Mouse (Mus musculus): ENCODE measurements at regions not wholly inside any gene's neighbourhood (a gene's known extent, or its start where the extent isn't known, plus 50 kb on each side); places are given as distances from the start of the nearest gene placed in this dataset.
A peak's percentile ranks its signal among the peaks of the same experiment; 100 is the strongest.

DNA sequence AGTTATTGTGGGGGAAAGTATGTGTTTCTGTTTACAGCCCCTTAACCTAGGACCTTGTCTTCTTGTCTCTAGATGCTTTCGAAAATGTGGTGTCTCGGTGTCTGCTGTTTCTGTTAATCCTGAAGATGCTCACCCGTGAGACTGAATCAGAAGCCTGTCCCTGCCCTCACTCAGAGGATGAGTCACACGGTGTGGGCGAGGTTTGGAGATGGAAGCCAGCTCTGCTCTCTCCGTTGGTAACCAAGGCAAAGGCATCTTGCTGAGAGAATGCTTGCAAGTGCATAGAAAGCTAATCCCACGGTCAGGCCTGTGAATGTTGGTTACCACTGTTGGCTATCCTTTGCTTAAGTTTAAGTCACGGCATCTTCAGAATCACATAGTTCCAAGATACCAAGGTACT is 72.9 kb upstream of the Scel start:
- Histone ChIP-seq H3K9ac (replicated peaks; ENCODE audit: low read depth) (no peak overlapping the region), H3K36me3 (ENCODE audit: insufficient read depth, low read length) (no peaks in the 10 kb centered on the region), H3K9me3 (ENCODE audit: low read length) (no peaks in the 10 kb centered on the region), H3K4me2 (replicated peaks; ENCODE audit: low read depth, low read length) (no peak overlapping the region), H3K4me3 (ENCODE audit: low read depth, low read length) (no peak overlapping the region), H3K27ac (ENCODE audit: low read length) (no peak overlapping the region), H3K4me1 (ENCODE audit: insufficient read depth, low read depth, low read length) (no peaks in the 10 kb centered on the region), H3K27me3 (replicated peaks; ENCODE audit: insufficient read depth, low read length) (no peaks in the 10 kb centered on the region)
- WGBS: 84% methylated on average over 8 of the region's 8 CpGs
- TF ChIP-seq EP300 (IDR thresholded peaks at IDR 0.05) (no peak), CTCF (IDR thresholded peaks at IDR 0.05) (no peak)
- ATAC-seq (no peak), DNase-seq (ENCODE audit: low spot score) (no peak)

DNA sequence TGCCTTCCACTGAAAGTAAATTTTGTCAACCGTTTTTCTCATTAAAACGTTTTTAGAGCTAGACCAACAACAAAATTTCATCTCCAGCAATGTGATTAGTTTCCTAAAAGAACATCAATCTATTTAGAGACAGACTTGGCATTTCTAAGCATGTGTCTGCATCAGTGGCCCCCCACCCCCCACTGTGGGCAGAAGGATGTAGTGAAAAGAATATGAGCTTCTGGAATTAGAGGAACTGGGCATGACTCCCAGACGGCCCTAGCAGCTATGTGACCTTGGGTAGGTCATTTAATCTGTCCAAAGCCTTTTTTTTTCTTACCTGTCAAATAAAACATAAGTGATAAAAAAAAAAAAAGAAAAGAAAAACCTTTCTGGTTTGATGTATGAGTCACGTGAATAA is 78.9 kb upstream of the Scel start:
- no peak overlapping the region for H3K27ac ChIP-seq (ENCODE audit: low read length)
- ATAC-seq (no peak), DNase-seq (ENCODE audit: low spot score) (no peak)
- no peaks in the 10 kb centered on the region for H3K4me1 ChIP-seq (ENCODE audit: insufficient read depth, low read depth, low read length)
- no peak overlapping the region for H3K4me2 ChIP-seq (replicated peaks; ENCODE audit: low read depth, low read length)
- H3K27me3 ChIP-seq (replicated peaks; ENCODE audit: insufficient read depth, low read length): no peaks in the 10 kb centered on the region
- TF ChIP-seq EP300 (IDR thresholded peaks at IDR 0.05): no peak
- no peak for TF ChIP-seq CTCF (IDR thresholded peaks at IDR 0.05)
- no peak overlapping the region for H3K4me3 ChIP-seq (ENCODE audit: low read depth, low read length)
- H3K9ac ChIP-seq (replicated peaks; ENCODE audit: low read depth): no peak overlapping the region
- H3K36me3 ChIP-seq (ENCODE audit: insufficient read depth, low read length): no peaks in the 10 kb centered on the region
- no peaks in the 10 kb centered on the region for H3K9me3 ChIP-seq (ENCODE audit: low read length)
- 59% methylated on average over 4 of the region's 4 CpGs for WGBS

DNA sequence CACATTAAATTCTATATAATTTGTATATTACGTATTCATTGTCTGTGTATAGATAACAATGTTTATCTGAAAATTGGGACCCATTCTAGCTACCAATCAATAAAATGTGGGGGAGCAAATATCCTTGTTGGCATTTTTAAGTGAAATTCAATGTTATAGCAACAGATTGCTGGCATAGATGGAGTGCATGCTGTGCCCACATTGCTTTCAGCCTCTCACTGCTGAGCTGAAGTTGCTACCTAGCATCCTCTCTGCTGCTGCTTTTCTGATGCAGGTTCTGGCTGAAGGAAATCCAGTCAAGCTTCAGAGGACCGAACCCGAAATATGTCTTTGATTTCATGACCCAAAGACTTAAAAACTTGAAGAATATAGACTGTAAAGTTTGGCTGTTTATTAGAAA is 80.0 kb upstream of the Scel start:
- no peak overlapping the region for H3K9ac ChIP-seq (replicated peaks; ENCODE audit: low read depth)
- H3K27me3 ChIP-seq (replicated peaks; ENCODE audit: insufficient read depth, low read length): no peaks in the 10 kb centered on the region
- TF ChIP-seq CTCF (IDR thresholded peaks at IDR 0.05): no peak
- no peak for TF ChIP-seq EP300 (IDR thresholded peaks at IDR 0.05)
- H3K4me3 ChIP-seq (ENCODE audit: low read depth, low read length): no peak overlapping the region
- no peaks in the 10 kb centered on the region for H3K9me3 ChIP-seq (ENCODE audit: low read length)
- H3K4me2 ChIP-seq (replicated peaks; ENCODE audit: low read depth, low read length): no peak overlapping the region
- no peak for DNase-seq (ENCODE audit: low spot score)
- 77% methylated on average over 3 of the region's 3 CpGs for WGBS
- no peak for ATAC-seq
- no peak overlapping the region for H3K27ac ChIP-seq (ENCODE audit: low read length)
- no peaks in the 10 kb centered on the region for H3K4me1 ChIP-seq (ENCODE audit: insufficient read depth, low read depth, low read length)
- no peaks in the 10 kb centered on the region for H3K36me3 ChIP-seq (ENCODE audit: insufficient read depth, low read length)

DNA sequence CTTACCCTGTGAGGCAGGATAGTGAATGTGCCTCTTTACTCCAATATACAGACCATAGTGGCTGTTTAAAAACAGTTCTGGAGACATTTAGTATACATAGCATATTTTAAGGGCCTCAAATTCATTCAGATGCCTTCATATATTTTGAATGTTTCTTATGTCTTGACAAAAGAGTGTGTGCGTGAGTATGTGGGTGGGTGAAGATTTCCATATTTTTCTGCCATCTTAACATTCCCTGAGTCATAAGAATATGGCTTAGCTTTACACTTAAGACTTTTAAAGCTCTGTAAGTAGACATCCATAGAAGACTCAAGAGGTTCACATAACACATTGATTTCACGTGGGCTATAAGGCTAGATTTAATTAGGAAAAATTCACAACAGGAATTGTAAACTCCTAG is 81.3 kb upstream of the Mycbp2 start:
- WGBS: 92% methylated on average over 2 of the region's 2 CpGs
- no peak for ATAC-seq

DNA sequence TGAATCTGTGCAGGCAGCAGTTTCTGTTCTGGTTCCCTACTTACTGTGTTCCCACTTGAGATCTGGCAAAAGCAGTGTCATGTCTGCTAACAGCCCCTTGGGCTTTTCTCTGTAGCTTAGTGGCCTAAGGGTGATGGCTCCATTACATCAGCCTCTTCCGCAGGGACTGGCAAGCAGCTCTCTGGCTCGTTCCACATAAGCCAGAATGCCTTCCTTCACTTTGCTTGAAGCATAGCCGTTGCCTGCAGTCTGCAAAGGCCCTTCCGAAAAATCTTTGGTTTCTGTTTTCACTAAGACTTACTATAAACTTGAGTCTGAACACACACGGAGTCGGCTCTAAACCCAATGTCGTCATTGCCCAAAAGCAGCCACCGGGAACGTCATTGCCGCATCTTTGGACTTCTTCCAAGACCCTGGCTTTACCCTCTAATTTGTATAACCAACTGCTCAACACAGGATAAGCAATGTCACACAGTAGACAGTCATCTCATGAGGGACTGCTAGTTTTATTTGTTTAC is 74.8 kb upstream of the Mycbp2 start:
- TF ChIP-seq EP300 (IDR thresholded peaks at IDR 0.05) (no peak), CTCF (IDR thresholded peaks at IDR 0.05) (no peak)
- Histone ChIP-seq H3K27ac (ENCODE audit: low read length) (peak overlapping the region; percentile 49), H3K36me3 (ENCODE audit: insufficient read depth, low read length) (no peaks in the 10 kb centered on the region), H3K9me3 (ENCODE audit: low read length) (no peaks in the 10 kb centered on the region), H3K27me3 (replicated peaks; ENCODE audit: insufficient read depth, low read length) (no peaks in the 10 kb centered on the region), H3K4me1 (ENCODE audit: insufficient read depth, low read depth, low read length) (no peaks in the 10 kb centered on the region), H3K9ac (replicated peaks; ENCODE audit: low read depth) (0 out of 2 replicates have a peak overlapping the region, but pooled peaks have one; percentile 29), H3K4me2 (replicated peaks; ENCODE audit: low read depth, low read length) (peak overlapping the region; percentile 38), H3K4me3 (ENCODE audit: low read depth, low read length) (0 out of 2 replicates have a peak overlapping the region, but pooled peaks have one; percentile 5)
- ATAC-seq: peak; percentile 57
- WGBS: 46% methylated on average over 10 of the region's 10 CpGs
- peak; percentile 38 for DNase-seq (ENCODE audit: low spot score)

More for the DNA sequence above, 81.3 kb upstream of the Mycbp2 start:
- Histone ChIP-seq H3K4me2 (replicated peaks; ENCODE audit: low read depth, low read length) (no peak overlapping the region), H3K9me3 (ENCODE audit: low read length) (no peaks in the 10 kb centered on the region), H3K9ac (replicated peaks; ENCODE audit: low read depth) (no peak overlapping the region), H3K27ac (ENCODE audit: low read length) (no peak overlapping the region), H3K27me3 (replicated peaks; ENCODE audit: insufficient read depth, low read length) (no peaks in the 10 kb centered on the region), H3K4me3 (ENCODE audit: low read depth, low read length) (no peak overlapping the region), H3K4me1 (ENCODE audit: insufficient read depth, low read depth, low read length) (no peaks in the 10 kb centered on the region), H3K36me3 (ENCODE audit: insufficient read depth, low read length) (no peaks in the 10 kb centered on the region)
- TF ChIP-seq EP300 (IDR thresholded peaks at IDR 0.05) (no peak), CTCF (IDR thresholded peaks at IDR 0.05) (no peak)
- DNase-seq (ENCODE audit: low spot score): no peak

DNA sequence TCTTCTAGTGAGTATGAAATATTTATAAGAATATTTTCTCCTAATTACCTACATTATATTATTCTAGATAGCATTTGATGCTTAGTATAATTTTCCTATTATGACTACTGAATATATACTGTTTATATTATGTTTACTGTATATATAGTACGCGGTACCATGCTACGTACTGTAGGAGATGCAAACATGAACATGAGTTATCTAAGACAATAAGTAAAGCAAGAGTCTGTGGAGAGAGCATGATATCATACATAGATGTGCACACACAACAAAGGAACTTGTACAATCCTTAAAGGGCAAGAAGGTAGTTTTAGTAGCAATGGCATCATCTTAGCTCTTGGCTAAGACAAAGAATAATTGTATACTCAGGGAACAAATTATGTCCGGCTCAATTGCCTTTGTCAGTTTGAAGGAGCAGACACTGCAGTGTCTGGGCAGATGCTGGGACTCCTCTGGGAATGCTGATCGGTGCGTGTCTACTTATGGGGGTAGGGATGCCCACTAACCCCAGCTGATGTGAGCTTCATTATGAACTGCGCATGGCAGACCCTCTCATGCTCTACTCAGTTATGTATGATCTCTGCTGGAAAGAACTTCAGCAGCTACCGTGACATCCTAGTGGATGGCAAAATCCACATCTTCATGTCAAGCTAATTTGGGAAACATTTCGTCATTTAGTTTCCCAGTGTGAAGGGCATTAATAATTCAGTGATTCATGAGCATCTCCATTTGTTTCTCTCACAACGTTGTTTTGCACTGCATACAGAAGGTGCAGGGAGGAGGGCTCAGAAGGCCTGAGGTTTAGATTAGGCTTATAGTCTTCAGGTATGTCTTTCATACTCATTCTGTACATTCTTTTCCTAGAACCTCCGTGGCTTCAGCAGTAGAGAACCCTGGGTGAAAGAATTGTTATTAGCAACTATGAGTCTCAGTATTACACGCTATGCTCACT is 70.8 kb upstream of the Mycbp2 start:
- Histone ChIP-seq H3K4me3 (ENCODE audit: low read depth, low read length) (no peak overlapping the region), H3K4me2 (replicated peaks; ENCODE audit: low read depth, low read length) (no peak overlapping the region), H3K9ac (replicated peaks; ENCODE audit: low read depth) (no peak overlapping the region), H3K27me3 (replicated peaks; ENCODE audit: insufficient read depth, low read length) (no peaks in the 10 kb centered on the region), H3K36me3 (ENCODE audit: insufficient read depth, low read length) (no peaks in the 10 kb centered on the region), H3K4me1 (ENCODE audit: insufficient read depth, low read depth, low read length) (no peaks in the 10 kb centered on the region), H3K27ac (ENCODE audit: low read length) (no peak overlapping the region), H3K9me3 (ENCODE audit: low read length) (no peaks in the 10 kb centered on the region)
- no peak for ATAC-seq
- DNase-seq (ENCODE audit: low spot score): no peak
- 85% methylated on average over 12 of the region's 12 CpGs for WGBS
- TF ChIP-seq EP300 (IDR thresholded peaks at IDR 0.05) (no peak), CTCF (IDR thresholded peaks at IDR 0.05) (no peak)

Measured in lung, postnatal 0 days (tissue).